Mouse (Mus musculus): ENCODE results near the gene Tagln2.

The Tagln2 gene

DNA sequence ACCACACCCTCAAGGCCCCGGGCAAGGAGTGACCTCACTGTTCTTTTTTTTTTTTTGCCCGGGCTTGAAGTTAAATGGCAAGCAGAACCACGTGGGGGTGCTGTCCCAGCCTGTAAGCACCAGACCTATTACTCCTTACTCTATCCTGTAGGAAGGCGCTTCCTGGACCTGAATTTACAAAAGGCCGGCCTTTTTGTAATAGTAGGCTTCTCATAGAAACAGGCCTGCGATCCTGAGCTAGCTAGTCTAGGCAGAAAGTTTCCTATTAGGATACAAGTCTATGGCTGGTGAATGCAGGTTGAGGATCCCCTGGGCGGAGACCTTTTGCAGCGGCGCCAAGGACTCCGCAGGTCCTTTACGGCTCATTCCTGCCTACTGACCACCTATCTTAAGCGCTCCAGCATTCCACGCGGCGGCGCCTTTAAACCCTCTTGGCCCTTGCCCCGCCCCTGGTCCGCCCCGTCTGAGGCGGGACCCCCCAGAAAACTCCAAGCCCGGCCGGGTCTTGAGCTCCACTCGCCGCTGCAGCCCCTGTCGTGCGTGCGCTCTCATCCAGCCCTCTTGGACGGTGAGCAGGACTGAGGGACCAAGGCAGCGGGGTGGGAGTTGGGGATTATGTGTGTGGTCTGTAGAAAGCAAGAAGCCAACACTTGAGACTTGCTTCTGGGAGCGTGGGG, at the start of gene Tagln2:
Gene Tagln2, plus strand, starts transcription at position 283 of the 677 bp plus-strand sequence.
- peak; percentile 91 for DNase-seq (ENCODE audit: low spot score)

DNA sequence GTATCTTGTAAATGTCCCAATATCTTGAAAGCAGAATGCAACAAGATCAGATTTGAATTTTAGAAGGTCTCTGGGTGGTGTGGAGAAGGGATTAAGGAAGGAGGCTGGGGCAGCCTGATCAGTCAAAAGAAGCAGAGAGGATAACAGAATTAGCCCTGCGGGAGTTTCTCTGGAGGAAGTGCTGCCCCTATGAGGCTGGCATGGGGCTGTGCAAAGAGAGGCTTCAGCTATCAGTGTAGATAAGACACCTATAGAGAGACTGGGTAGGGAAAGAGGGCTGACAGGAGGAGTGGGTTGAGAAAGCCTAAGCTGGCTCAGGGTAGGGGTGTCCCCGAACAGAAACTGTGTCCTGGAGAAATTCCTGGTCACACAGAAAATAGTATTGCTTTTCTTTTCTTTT, 49.6 kb upstream of the Tagln2 start:
- no peak for DNase-seq (ENCODE audit: low spot score)

DNA sequence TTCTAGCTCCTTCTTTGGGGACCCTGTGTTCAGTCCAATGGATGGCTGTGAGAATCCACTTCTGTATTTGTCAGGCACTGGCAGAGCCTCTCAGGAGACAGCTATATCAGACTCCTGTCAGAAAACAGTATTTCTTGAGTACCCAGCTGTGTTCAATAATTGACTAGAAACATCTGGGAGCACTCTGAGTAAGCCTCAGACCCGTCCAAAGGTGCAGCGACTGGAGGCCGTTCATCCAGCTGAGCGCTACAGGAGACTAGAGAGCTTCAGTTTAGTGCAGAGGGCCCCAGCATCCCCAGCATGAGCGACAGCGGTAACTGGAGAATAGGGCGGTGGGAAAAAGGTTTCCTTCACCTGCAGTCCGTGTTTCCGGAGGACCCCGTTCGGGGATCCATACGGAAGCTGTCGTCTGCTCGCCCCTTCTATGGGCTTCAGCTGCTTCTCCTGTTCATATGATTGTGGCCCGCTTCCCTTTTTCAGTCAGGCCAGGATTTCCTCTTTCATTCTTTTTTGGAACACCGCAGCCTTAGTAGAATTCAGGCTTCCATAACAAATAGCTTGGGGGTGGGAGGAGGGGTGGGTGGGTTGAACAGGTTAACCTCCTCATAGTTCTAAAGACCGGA, 48.9 kb upstream of the Tagln2 start:
- DNase-seq (ENCODE audit: low spot score), result no peak

DNA sequence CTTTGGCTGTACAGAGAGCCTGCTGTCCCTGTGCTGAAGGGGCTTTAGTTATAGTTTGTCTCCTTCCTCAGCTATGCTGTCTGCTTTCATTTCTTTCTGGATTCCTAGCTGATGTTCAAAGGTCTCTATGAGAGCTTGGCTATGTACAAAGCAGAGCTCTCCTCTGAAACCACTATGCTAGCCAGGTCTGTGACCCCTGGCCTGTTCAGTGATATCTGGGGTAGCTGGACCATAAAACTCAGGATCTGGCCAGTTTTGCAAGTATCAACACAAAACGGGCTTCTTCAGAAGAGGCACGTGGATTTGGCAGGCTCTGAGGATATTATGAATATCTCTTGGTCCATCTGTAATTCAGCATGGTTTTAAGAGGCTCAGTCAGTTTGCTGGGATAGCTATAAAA, 46.9 kb upstream of the Tagln2 start:
- DNase-seq (ENCODE audit: low spot score), result no peak

DNA sequence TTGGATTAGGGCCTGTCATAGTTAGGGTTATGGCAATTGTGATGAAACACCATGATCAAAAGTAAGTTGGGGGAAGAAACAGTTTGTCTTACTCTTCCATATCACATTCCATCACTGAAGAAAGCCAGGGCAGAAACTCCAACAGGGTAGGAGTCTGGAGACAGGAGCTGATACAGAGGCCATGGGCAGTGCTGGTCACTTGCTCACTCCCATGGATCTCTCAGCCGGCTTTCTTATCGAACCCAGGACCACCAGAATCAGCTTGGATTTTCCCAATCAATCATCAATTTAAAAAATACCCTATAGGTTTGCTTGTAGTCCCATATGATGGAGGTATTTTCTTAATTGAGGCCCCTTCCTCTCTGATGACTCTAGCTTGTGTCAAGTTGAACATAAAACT, 46.0 kb upstream of the Tagln2 start:
- no peak for DNase-seq (ENCODE audit: low spot score)

DNA sequence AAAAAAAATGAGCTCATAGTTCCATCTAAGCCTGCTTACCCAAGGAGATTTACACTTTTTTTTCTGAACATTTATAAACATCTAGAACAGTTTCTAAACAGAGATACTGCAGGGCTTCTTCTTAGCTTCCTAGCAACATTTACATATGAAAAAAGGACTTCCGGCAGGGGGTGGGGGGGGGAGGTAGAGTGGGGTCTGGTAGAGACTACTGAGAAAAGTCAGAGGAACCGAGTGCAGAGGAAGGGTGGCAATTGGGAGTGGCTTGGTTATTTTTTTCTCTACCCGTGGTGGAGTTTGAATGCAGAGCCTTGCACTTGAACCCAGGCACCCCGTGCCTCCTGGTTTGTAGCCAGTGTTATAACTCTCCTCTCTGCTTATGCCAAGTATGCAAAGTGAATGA, 44.4 kb upstream of the Tagln2 start:
- DNase-seq (ENCODE audit: low spot score), result no peak

DNA sequence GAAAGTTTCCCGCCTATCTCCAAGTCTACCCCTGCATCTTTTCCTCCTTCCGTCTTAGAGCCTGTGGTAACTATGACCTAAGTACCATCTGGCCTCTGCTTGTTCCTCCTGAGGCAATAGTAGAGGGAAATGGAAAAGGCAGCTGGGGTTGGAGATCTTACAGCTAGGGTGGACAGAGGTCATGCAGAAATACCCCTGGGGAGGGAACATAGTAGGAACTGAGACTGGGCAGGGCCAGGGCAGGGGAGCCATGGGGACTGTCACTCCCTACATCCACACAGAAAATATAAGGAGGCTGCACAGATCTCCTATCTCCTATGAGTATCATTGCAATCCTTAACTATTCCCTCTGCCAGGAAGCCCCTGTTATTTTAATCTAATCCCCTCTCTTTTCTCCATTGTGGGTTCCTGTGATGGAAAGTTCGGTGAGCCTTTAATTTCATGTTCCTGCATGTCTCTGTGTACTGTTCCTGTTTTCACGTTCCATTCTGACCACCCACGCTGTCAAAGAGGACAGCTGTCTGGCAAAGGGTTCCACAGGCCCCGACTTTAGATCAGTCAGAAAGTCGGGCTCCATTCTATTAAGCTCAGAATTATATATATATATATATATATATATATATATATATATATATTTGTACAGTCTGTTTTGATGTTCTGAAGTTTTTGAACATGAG, 43.7 kb upstream of the Tagln2 start:
- no peak for DNase-seq (ENCODE audit: low spot score)

DNA sequence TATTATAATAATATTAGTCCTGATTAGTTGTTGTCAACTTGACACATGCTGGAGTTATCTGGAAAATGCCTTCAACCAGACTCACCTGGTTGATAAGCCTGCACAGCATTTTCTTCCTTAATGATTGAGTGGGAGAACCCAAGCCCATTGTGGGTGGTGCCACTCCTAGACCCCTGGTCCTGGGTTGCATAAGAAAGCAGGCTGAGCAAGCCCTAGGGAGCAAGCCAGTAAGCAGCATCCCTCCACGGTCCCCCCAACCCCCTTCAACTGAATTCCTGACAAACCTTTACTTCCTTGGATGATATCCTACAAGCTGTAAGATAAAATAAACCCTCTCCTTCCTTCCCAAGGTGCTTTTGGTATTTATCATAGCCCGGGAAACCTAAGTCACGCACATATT, 42.7 kb upstream of the Tagln2 start:
- DNase-seq (ENCODE audit: low spot score), result no peak

DNA sequence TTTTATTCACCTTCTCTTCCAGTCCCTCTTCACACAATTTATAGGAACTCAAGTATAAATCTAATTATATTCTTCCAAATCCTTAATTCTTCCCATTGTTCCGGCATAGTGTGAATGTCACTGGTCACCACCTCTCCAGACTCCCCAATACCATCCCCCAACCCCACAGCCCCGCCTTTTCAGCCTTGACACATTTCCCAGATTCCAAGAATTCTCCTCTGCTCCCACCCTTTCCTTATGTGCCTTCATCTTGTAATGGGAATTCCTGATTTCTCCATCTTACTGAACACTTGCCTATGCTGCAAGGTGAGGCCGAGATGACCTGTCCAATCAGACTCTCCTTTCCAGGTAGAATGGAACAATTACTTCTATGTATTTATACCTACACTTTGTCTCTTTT, 41.8 kb upstream of the Tagln2 start:
- DNase-seq (ENCODE audit: low spot score), result no peak

DNA sequence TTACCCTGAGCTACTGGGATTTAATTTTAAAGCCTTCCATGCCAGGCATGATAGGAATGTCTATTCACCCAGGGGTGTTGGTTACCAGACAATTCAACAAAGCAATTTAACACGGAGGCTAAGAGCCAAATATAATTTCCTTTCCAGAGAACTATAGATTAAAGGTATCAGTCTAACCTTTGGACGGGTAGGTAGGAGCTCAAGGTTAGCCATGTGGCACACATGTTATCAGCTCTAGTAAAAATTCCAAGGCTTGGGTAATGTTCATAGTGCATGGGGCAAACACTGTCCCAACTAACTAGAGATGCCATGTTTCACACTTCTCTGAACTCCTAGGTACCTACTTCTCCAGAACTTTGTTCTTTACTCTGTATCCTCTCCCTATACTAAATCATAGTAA, 38.2 kb upstream of the Tagln2 start:
- DNase-seq (ENCODE audit: low spot score), result no peak

DNA sequence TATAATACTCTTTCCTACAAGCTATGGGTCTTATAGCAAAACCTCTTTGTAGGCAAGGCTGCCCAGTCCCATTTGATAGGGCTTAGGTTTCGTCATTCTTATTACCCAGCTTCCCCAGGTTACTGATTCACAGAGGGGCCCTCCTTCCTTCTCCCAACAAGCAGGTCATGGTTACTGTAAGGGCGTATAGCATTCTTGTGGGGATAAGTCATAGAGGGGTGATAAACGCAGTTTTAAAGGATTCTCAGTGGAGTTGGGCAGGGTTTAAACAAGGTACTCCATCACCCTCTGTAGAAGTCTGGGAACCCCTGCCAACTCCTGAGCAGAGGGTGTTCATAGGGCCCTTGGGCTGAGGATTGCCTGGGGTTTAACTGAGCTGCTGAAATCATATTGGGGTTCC, 37.3 kb upstream of the Tagln2 start:
- DNase-seq (ENCODE audit: low spot score), result no peak

DNA sequence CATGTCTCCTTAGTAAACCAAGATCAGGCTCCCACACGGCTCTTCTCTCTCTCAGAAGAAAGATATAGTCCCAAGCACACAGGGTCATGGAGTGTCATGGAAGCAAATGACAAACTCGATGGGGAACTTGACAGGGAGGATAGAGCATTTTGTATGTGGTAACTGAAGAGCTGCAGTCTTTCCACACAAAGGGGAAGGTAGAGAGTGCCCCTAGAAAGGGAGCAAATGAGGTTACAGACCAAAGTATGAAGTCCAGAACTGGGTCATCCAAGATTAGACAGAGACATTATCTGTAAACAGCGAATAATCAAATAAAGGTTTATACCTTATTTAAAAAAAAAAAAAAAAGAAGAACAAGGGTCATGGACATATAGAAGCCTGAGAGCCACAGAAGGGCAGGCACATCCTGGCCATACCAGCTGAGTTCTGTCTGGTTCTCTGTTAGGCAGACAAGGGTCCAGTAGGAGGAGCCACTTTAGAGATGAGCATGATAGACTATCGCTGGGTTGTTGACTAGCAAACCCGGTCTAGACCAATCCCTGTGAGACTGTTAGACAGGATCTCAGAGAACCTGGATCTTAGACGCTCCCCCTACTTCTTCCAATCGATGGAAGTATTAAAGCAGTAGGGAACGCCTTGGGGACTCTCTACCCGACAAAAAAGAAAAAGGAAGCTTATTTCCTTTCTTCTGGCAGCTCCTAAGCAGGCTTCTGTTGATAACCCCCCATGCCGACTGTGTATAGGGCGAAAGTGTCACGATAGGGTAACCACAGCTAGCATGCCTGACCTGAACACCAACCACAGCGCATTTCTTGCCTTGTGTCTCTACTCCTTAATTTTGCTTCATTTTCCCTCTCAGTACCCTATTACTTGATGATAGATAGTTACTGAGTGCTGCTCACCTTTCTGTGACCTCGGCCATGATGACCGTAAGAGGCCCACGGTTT, 36.2 kb upstream of the Tagln2 start:
- DNase-seq (ENCODE audit: low spot score), result no peak

DNA sequence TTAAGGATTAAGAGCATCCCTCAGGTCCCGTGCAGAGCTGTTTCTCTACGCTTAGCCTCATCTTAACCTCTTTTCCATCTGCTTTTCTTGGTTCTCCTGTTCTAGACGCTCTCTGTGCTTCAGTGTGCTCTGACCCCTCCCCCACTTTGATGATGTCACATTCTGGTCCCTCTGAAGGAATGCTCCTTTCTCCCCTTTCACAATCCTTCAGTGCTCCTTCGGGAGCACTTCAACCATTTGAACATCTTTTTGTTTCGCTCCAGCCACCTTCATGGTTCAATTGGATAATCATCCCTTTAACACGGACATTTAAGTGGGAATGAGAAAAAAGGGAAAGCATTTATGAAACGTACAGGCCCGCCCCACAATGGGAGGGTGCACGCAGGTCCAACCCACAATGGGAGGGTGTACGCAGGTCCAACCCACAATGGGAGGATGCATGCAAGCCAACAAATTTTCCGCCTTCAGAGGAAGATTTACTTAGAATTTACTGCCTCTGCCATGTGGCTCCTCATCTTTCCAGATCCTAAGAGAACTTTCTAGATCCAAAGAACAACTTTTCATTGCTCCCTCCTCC, 31.5 kb upstream of the Tagln2 start:
- peak; percentile 30 for DNase-seq (ENCODE audit: low spot score)

DNA sequence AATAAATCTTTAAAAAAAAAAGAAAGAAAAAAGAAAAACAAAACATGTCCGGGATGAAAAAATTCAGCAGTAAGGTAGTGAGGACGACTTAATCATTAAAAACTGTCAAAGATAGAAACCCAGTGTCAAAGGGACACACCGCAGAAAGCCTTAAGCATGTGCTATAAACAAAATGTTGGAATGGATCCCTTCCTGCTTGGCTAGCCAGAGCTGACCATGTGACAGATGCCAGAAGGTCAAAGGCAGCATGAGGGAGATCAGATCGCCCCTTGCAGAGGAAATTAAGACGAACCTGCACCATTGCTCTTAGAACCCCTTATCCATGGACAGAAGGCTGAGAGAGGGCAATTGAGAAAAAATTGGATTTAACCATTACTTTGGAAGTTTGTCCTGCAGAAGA, 30.5 kb upstream of the Tagln2 start:
- no peak for DNase-seq (ENCODE audit: low spot score)

DNA sequence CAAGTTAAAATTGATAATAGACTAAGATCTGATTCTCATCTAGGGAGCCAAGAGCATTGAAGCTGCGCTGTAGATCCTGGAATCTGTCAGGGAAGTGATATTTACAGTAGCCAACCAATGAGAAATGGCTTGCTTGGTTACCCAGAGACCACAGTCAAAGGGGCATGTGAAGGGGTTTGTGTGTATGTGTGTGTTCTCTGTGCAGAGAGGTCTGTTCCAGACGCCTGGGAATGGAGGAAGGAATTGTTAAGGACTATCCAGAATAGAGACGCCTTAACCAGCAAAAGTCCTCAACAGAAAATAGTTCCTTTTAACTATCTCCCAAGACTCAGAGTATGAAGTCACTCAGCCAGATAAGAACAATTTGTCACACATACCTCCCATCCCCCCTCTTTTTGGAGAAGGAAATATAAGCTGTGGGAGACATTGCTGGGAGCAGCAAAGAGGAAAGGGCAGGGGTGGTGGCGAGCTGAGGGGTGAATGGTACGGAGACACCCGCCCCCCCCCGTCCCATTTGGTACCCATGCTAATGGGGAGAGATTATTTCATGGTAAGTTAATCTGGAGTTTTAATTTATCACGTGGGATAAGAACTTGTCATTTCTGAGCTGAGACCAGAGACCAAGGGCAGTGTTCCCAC, 29.9 kb upstream of the Tagln2 start:
- DNase-seq (ENCODE audit: low spot score), result no peak

DNA sequence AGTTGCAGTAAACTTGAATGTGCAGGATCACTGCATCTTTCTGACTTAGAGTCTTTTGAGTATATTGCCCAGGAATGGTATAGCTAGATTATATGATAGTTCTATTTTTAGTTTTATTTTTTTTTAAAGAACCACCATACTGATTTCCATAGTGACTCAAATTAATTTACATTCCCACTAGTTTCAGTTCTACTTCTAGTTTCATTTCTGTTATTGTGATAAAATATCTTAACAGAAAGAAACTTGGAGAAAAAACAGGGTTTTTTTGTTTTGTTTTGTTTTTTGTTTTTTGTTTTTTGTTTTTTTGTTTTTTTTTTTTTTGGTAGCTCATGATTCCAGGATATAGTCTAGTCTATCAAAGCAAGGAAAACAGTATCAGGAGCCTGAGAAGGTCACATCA, 26.9 kb upstream of the Tagln2 start:
- DNase-seq (ENCODE audit: low spot score), result no peak

DNA sequence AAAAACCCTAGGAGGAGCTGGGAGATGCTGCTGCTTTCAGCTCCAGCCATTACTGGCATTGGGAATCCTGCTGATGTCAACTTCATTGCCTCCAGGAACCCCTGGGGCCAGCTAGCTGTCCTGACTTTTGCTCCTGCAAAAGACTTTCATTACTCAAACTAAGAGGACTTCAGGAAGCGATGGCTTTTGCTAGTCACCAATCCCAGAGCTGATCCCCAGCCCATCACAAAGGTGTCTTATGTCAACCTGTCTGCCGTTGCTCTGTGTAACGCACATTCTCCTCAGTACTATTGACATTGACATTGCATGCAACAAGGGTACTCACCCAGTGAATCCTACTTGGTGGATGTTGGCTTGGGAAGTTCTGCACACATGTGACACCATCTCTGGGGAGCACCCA, 25.7 kb upstream of the Tagln2 start:
- no peak for DNase-seq (ENCODE audit: low spot score)

DNA sequence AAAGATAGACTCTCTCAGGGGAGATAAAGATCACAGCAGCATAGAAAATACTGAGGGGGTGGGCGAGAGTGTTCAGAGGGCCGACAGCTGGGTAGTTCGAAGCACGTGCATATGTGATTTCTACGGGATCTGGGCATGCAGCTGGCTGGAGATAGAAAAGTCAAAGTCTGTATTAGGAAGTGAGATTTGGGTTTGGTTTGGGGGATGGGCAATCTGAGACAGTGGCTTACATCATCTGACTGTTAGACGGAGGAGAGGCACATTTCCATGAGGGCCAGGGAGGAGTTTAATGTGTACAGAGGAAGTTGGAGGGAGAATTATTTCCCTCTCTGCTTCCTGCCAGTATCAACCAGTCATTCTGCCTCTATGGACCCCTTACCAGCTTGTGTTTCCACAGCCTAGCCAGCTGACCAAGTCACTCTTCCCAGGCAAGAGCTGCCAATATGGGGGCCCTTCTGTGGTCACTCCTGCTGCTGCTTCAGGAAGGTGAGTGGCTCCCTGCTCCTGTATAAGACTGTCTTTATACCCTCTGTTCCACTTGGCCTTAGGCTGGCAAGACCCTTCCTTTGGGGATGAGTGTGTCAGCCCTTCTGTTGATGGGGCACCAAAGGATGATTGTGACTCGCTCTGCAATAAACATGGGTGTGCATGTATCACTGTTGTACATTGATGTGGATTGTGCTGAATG, 24.6 kb upstream of the Tagln2 start, which contains the start of gene Slamf9:
Gene Slamf9, plus strand, starts transcription at position 305 of the 688 bp plus-strand sequence.
- peak; percentile 36 for DNase-seq (ENCODE audit: low spot score)

DNA sequence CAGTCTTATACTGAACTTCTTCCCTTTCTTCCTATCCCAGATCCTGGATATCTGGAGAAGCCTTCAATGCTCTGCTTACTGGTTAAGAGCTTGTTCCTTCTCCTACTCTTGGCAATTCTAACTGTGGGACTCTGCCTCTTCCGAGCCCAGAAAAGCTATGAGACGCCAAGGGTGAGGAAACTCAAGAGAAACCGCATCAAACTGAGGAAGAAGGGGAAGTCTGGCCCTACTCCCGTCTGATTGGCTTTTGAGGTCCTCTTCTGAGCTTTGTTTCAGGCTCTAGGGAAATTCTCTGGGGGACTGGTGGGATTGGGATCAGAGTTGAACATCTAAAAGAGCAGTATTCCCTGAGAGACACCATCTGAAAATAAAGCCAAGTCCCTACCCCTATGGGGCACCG, 21.8 kb upstream of the Tagln2 start:
- no peak for DNase-seq (ENCODE audit: low spot score)

DNA sequence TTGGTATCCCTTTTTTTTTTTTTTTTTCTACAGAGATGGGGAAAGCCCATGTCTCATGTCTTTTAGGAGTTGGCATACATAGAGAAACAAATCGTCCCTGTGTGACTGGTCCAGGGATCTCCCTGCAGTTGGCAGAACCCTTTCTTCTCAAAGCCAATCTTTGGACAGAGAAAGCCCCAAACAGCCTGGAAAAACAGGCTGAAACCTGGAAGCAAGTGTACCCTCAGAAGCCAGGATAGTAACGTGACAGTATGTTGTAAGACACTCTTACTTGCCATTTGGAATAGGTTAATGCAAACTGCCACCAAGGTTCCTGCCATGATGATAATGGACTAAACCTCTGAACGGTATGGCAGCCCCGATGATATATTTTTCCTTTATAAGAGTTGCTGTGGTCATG, 19.5 kb upstream of the Tagln2 start:
- DNase-seq (ENCODE audit: low spot score), result no peak

DNA sequence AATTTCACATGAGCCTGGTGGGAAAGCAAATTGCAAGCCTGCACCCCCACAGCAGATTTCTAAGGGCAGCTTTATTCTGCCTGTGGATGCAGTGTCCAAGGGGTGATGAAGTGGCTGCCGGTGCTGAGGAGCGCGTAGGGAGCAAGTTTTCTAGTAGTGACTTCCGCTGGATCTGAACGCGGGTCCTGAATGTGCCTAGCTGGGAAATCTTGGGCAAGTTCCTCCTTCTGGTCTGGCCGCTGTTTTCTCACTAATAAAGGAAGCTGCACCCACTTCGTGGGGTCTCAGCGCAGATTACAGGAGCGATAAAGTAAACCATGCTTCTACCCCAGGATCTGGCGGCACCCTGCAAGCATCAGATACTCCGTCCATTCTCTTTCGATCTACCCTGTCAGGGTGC, 18.7 kb upstream of the Tagln2 start:
- DNase-seq (ENCODE audit: low spot score), result no peak
